Mouse (Mus musculus) thymus, adult 2 months (tissue): ENCODE data around the gene Wnt3. TPM values are rescaled to one million over a fixed set of nuclear protein-coding genes. Genes with fewer than 3 reads are reported as not detected.
"Not testable (repeated sequence)": the region's sequence is repeated elsewhere in the genome, so short reads cannot be mapped to it uniquely, and the experiment has no call there.

Experiments used
- DNase-seq: peaks from one replicate; pipeline ENCODE4 v3.0.0; 2021
- H3K27ac ChIP-seq: fragments of 200-500 bp; 2 replicates; pipeline ENCODE4 v1.5.1; 2012; ENCODE audit warnings: low read length, control low read depth; ENCODE audit not compliant: control insufficient read depth, insufficient read depth
- H3K27me3 ChIP-seq: fragments of 200-500 bp; 2 replicates; pipeline ENCODE4 v1.6.1; 2012; ENCODE audit warnings: mild to moderate bottlenecking, low read length, moderate library complexity, mixed read lengths; ENCODE audit not compliant: control insufficient read depth, insufficient read depth
- H3K36me3 ChIP-seq: fragments of 200-500 bp; 2 replicates; pipeline ENCODE4 v1.6.1; 2012; ENCODE audit warnings: mild to moderate bottlenecking, low read length, moderate library complexity; ENCODE audit not compliant: control insufficient read depth, insufficient read depth
- H3K4me1 ChIP-seq: fragments of 200-500 bp; replicated peaks from 2 replicates; pipeline ENCODE4 v1.6.1; 2012; ENCODE audit warnings: low read length; ENCODE audit not compliant: control insufficient read depth, insufficient read depth
- H3K4me3 ChIP-seq: fragments of 200-500 bp; 2 replicates; pipeline ENCODE4 v1.5.1; 2012; ENCODE audit warnings: mild to moderate bottlenecking, low read length, control low read depth, moderate library complexity; ENCODE audit not compliant: control insufficient read depth, insufficient read depth
- CTCF ChIP-seq: fragments of 200-500 bp; IDR thresholded peaks from 2 replicates; pipeline ENCODE4 v1.5.1; 2012; ENCODE audit warnings: mild to moderate bottlenecking, control low read depth, low read length, moderate library complexity, borderline replicate concordance; ENCODE audit not compliant: control insufficient read depth, poor library complexity, insufficient read depth; ENCODE audit errors: extremely low read depth
- POLR2A ChIP-seq: fragments of 200-500 bp; IDR thresholded peaks from 2 replicates; pipeline ENCODE4 v1.6.1; 2012; ENCODE audit warnings: mild to moderate bottlenecking, low read length, control low read depth, moderate library complexity; ENCODE audit not compliant: control insufficient read depth, poor library complexity, insufficient read depth; ENCODE audit errors: extremely low read depth
- WGBS: fragments of 180-500 bp; shearing (Covaris S2); methylation state at CpG from one replicate; pipeline ENCODE4 v1.1.7; 2018; 5-methylcytosine and 5-hydroxymethylcytosine counted together
- polyA plus RNA-seq: library from polyadenylated mRNA; depleted of rRNA; stranded (reverse); fragments of >200 nt; gene quantifications from 2 replicates; pipeline ENCODE4 v1.2.3, GENCODE M21; 2012

Gene Wnt3
- polyA plus RNA-seq, 1 experiment = 0.43 TPM

GRCm38 (mm10) chr11:103760101-103760500 lies 13.8 kb upstream of the Wnt3 start:
- H3K36me3 ChIP-seq = no peaks in the 10 kb centered on the region
- H3K4me1 ChIP-seq = no peaks in the 10 kb centered on the region
- DNase-seq = no peak
- WGBS = 67% methylated on average over 7 of the region's 7 CpGs
- no peak overlapping the region for H3K4me3 ChIP-seq
- H3K27me3 ChIP-seq = no peaks in the 10 kb centered on the region
- no peak overlapping the region for H3K27ac ChIP-seq
- TF ChIP-seq POLR2A (no peak), CTCF (no peak)

GRCm38 (mm10) chr11:103760891-103761290 lies 13.1 kb upstream of the Wnt3 start:
- H3K36me3 ChIP-seq, H3K4me3 ChIP-seq, H3K27ac ChIP-seq, H3K27me3 ChIP-seq, DNase-seq, H3K4me1 ChIP-seq: not testable (repeated sequence)
- 96% methylated on average over 5 of the region's 5 CpGs for WGBS

GRCm38 (mm10) chr11:103763410-103764163 lies 10.4 kb upstream of the Wnt3 start:
- Histone ChIP-seq H3K4me3 (no peak overlapping the region), H3K4me1 (no peaks in the 10 kb centered on the region), H3K27ac (no peak overlapping the region), H3K36me3 (no peaks in the 10 kb centered on the region), H3K27me3 (no peaks in the 10 kb centered on the region)
- peak; percentile 30 for DNase-seq
- TF ChIP-seq POLR2A (no peak), CTCF (no peak)
- WGBS = 37% methylated on average over 10 of the region's 10 CpGs

- no peak overlapping the region for H3K4me3 ChIP-seq
- H3K4me1 ChIP-seq = no peaks in the 10 kb centered on the region
- no peak for DNase-seq
- no peaks in the 10 kb centered on the region for H3K27me3 ChIP-seq
- no peak overlapping the region for H3K27ac ChIP-seq
- WGBS = 66% methylated on average over 6 of the region's 6 CpGs
- no peaks in the 10 kb centered on the region for H3K36me3 ChIP-seq
- TF ChIP-seq CTCF = no peak
- TF ChIP-seq POLR2A = no peak
These were observed 9.3 kb upstream of the Wnt3 start for GRCm38 (mm10) chr11:103764601-103765000.

- TF ChIP-seq CTCF = no peak
- no peak for TF ChIP-seq POLR2A
- Histone ChIP-seq H3K4me3 (no peak overlapping the region), H3K36me3 (no peaks in the 10 kb centered on the region), H3K27ac (no peak overlapping the region), H3K4me1 (no peaks in the 10 kb centered on the region), H3K27me3 (peaks cover 7% of the 10 kb centered on the region)
- 53% methylated on average over 6 of the region's 6 CpGs for WGBS
- no peak for DNase-seq
These were observed 8.4 kb upstream of the Wnt3 start for GRCm38 (mm10) chr11:103765556-103766011.

- Histone ChIP-seq H3K27me3 (peaks cover 34% of the 10 kb centered on the region), H3K4me3 (no peak overlapping the region), H3K4me1 (peaks cover 12% of the 10 kb centered on the region; the same call in 1 of the 2 replicates), H3K27ac (no peak overlapping the region), H3K36me3 (no peaks in the 10 kb centered on the region)
- no peak for DNase-seq
- TF ChIP-seq CTCF = no peak
- WGBS = 6% methylated on average over 19 of the region's 19 CpGs
These were observed 2.7 kb upstream of the Wnt3 start for GRCm38 (mm10) chr11:103771160-103771817.
